Comparison of ENCODE assay signal across 8 mouse cellular contexts in the genomic region with DNA sequence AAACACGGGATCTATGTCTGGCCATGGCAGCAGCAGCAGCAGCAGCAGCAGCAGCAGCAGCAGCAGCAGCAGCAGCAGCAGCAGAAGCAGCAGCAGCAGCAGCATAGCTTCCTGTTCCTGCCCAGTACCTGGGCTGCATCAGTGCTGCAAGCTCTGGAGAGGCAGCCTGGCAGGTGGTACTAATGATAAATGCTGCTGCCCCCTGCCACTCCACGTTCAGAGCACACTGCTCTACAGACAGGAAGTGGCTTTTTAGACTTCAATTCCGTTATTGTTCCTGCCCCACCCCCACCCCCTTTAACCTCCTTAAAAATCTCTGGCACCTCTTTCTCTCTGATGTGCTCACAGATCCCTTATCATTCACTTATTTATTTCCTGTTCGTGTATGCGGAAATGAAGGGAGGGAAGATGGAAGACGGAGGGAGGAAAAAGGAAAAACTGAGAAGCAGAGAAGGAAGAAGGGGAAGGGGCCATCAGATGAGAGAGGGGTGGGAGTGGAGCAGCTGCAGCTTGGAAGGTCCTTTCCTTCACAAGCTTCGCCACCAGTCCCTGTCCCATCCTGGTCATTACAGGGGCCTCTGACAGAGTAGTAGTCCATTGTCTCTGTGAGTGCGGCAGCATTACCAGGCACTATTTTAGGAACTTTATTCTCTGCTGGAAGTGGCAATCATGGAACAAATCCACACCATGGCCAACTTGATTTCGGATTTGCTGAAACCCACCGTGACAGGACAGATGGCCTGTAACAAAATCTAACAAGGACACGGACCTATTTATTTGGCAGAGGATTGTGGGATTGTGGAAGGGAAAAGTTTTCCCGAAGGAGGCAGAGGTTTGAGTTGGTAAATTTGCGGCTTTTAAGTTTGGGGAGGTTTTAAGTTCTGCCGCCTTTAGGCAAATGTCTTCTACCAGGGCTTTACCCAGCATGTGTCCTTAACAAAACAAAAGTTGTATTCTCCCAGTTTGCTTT. TPM values are rescaled to one million over a fixed set of nuclear protein-coding genes. Genes with fewer than 3 reads are reported as not detected.
DNase-seq lines count a peak whose midpoint lies in the region; ATAC-seq and TF ChIP-seq lines count a peak whose summit lies in the region.

No protein-coding gene starts in this region.

- peaks cover 29% of the 10 kb centered on the region for H3K4me1 ChIP-seq in forebrain, embryonic 10.5 days
- peaks cover 19% of the 10 kb centered on the region for H3K4me1 ChIP-seq in forebrain, embryonic 14.5 days (ENCODE audit: control insufficient read depth, insufficient read depth, low read length)
- H3K4me1 ChIP-seq in hindbrain, postnatal 0 days (ENCODE audit: insufficient read depth, low read length) = peaks cover 11% of the 10 kb centered on the region

- peak overlapping the region; percentile 18; the same call in 1 of the 2 replicates for H3K4me3 ChIP-seq in forebrain, embryonic 10.5 days
- no peak overlapping the region for H3K4me3 ChIP-seq in forebrain, embryonic 14.5 days (ENCODE audit: low read depth, low read length)
- no peak overlapping the region for H3K4me3 ChIP-seq in hindbrain, postnatal 0 days (ENCODE audit: low read length)

- TF ChIP-seq CTCF in hindbrain, postnatal 0 days (IDR thresholded peaks at IDR 0.05; ENCODE audit: low read depth) = no peak

- H3K36me3 ChIP-seq in forebrain, embryonic 10.5 days (replicated peaks) = no peaks in the 10 kb centered on the region
- 0 out of 2 replicates have a peak, but pooled peaks cover 5% of the 10 kb centered on the region for H3K36me3 ChIP-seq in forebrain, embryonic 14.5 days (ENCODE audit: control insufficient read depth, insufficient read depth, low read length)
- H3K36me3 ChIP-seq in hindbrain, postnatal 0 days (ENCODE audit: insufficient read depth, low read length) = no peaks in the 10 kb centered on the region

- 11% methylated on average over 14 of the region's 14 CpGs for WGBS in forebrain, embryonic 10.5 days
- WGBS in forebrain, embryonic 14.5 days = 14% methylated on average over 14 of the region's 14 CpGs
- WGBS in hindbrain, postnatal 0 days = 14% methylated on average over 14 of the region's 14 CpGs

- no peak overlapping the region for H3K4me2 ChIP-seq in forebrain, embryonic 14.5 days (ENCODE audit: low read length)
- peak overlapping the region; percentile 39 for H3K4me2 ChIP-seq in hindbrain, postnatal 0 days (ENCODE audit: low read depth, low read length)

- H3K27ac ChIP-seq in forebrain, embryonic 10.5 days = no peak overlapping the region
- H3K27ac ChIP-seq in forebrain, embryonic 14.5 days (ENCODE audit: low read depth, low read length) = no peak overlapping the region
- peak overlapping the region; percentile 70; the same call in 1 of the 2 replicates for H3K27ac ChIP-seq in hindbrain, postnatal 0 days

- peaks cover 48% of the 10 kb centered on the region for H3K27me3 ChIP-seq in forebrain, embryonic 10.5 days (ENCODE audit: poor library complexity, severe bottlenecking)
- H3K27me3 ChIP-seq in forebrain, embryonic 14.5 days (replicated peaks; ENCODE audit: control insufficient read depth, insufficient read depth, low read length) = no peaks in the 10 kb centered on the region
- no peaks in the 10 kb centered on the region for H3K27me3 ChIP-seq in hindbrain, postnatal 0 days (ENCODE audit: insufficient read depth, low read length)

- DNase-seq in forebrain, embryonic 10.5 days (ENCODE audit: extremely low spot score, low spot score) = no peak
- DNase-seq in forebrain, embryonic 14.5 days (ENCODE audit: low spot score) = no peak
- DNase-seq in hindbrain, postnatal 0 days (ENCODE audit: low spot score) = no peak
- DNase-seq in naive thymus-derived CD4-positive, alpha-beta T cell, adult 2 months (ENCODE audit: low read depth) = peak; percentile 70
- no peak for DNase-seq in adrenal gland, postnatal 25 days
- DNase-seq in cerebellum, postnatal 4 days (ENCODE audit: low spot score in 2 of 2) = no peak
- no peak for DNase-seq in cerebellum, postnatal 14 days

- no peak overlapping the region for H3K9ac ChIP-seq in forebrain, embryonic 14.5 days (ENCODE audit: low read length)
- H3K9ac ChIP-seq in hindbrain, postnatal 0 days (replicated peaks; ENCODE audit: low read length) = no peak overlapping the region

- ATAC-seq in forebrain, embryonic 14.5 days = no peak
- ATAC-seq in common myeloid progenitor, adult 5-6 weeks (replicated peaks; ENCODE audit: low read depth, poor library complexity, severe bottlenecking) = peak; percentile 94
- no peak for ATAC-seq in hindbrain, postnatal 0 days

- no peaks in the 10 kb centered on the region for H3K9me3 ChIP-seq in forebrain, embryonic 10.5 days
- H3K9me3 ChIP-seq in forebrain, embryonic 14.5 days (replicated peaks; ENCODE audit: control insufficient read depth, low read length) = no peaks in the 10 kb centered on the region
- H3K9me3 ChIP-seq in hindbrain, postnatal 0 days (ENCODE audit: low read length) = no peaks in the 10 kb centered on the region

RNA-seq across cellular contexts. Expression of gene Arpp21, which starts 49.1 kb away (rescaled TPM):
- polyA plus RNA-seq in forebrain, embryonic 10.5 days (2016; fragmentation: Nextera tagmentation; extraction: Ambion mirVana) = 0.20 and 1.4 TPM in 2 replicates
- 29.2 and 37.4 TPM in 2 replicates for polyA plus RNA-seq in forebrain, embryonic 14.5 days (2014; fragmentation: Nextera tagmentation; extraction: Ambion mirVana)
- total RNA-seq in common myeloid progenitor, adult 5-6 weeks (2017) = 3.5 and 3.7 TPM in 2 replicates
- total RNA-seq in hindbrain, postnatal 0 days (2014; rRNA removed) = 80.5 and 88.0 TPM in 2 replicates
- 60.9 and 64.6 TPM in 2 replicates for polyA plus RNA-seq in hindbrain, postnatal 0 days (2015; fragmentation: Nextera tagmentation; extraction: Ambion mirVana)
- total RNA-seq in adrenal gland, postnatal 25 days (2021) = 0.24 TPM in 1 of 2 replicates, not detected in the other

Comparison
In these comparisons a context has a peak if more than half of its experiments do, and no peak if none do; other contexts are left out.
1. RNA of gene Arpp21, which starts 49.1 kb away (total RNA-seq): 80.5 to 88.0 TPM in hindbrain, postnatal 0 days; 3.5 to 3.7 TPM in common myeloid progenitor, adult 5-6 weeks and 0.24 TPM in adrenal gland, postnatal 25 days; every median in the first group is over 10 times any median in the second.